In the genomic region with DNA sequence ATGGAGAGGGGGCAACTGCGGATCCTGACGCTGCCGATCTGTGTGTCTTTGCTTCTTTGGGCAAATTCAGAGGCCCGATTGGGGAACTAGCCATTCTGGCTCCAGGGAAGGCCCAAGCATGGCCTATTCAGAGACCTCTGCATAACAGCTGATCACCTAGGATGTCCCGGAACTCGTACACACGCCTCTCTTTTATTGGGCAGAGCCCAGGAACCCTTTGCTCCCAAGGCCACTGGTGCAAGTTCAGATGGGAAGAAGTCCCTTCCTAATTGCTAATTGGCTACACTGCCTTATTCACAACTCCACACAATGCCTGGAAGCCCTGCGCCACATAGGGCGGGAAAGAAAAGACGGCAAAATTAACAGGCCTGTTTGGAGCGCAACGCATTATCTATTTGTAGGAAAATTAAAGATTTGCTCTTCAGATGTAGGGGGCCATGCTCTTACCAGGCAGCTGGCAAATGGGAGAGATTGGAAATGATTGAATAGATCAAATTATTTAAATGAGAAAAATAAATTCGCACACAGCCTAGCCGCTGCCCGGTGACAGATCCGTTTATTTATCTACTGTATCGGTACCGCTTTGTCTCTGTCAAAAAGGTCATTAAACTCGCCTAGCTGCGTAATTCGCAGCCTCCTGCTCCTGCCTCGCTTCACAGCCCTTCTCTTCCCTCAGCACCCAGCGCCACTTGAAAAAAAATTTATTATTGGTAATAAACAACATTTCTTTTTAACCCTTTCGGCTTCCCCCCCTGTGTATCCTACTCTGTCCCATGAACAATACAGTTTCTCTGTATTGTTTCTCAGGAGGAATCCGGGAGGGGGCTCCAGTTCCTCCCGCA, we compare ENCODE assay signal across 10 mouse cellular contexts. TPM values are rescaled to one million over a fixed set of nuclear protein-coding genes. Genes with fewer than 3 reads are reported as not detected.
DNase-seq lines count a peak whose midpoint lies in the region; ATAC-seq lines count a peak whose summit lies in the region.
"Had no signal": no experiment of that assay in that cellular context is flagged by ENCODE, and none has a peak within 500 bp of the region (broad histone marks: within the 10 kb centered on the region; RNA-seq: fewer than 3 reads in every experiment).

No protein-coding gene starts in this region.

- no peak for DNase-seq in heart, embryonic 10.5 days (ENCODE audit: low spot score)
- no peak for DNase-seq in heart, adult 11 months
- DNase-seq in R1 (ENCODE audit: low read depth, low spot score) = peak; percentile 85
- DNase-seq in midbrain, embryonic 14.5 days = no peak
- no peak for DNase-seq in spleen, adult 12 weeks (ENCODE audit: low spot score)
- no peak for DNase-seq in retina, postnatal 1 day

- peaks cover 30% of the 10 kb centered on the region for H3K4me1 ChIP-seq in heart, embryonic 10.5 days
- H3K4me1 ChIP-seq in forebrain, embryonic 15.5 days = peaks cover 95% of the 10 kb centered on the region
- H3K4me1 ChIP-seq in midbrain, embryonic 14.5 days (ENCODE audit: control insufficient read depth, insufficient read depth, low read length) = peaks cover 62% of the 10 kb centered on the region
- H3K4me1 ChIP-seq in liver, embryonic 12.5 days = no peaks in the 10 kb centered on the region

- H3K4me2 ChIP-seq in forebrain, embryonic 15.5 days (replicated peaks) = peak overlapping the region; percentile 57
- H3K4me2 ChIP-seq in midbrain, embryonic 14.5 days (ENCODE audit: low read length) = peak overlapping the region; percentile 79
- no peak overlapping the region for H3K4me2 ChIP-seq in liver, embryonic 12.5 days

- H3K27me3 ChIP-seq in heart, embryonic 10.5 days (ENCODE audit: insufficient read depth, poor library complexity, severe bottlenecking) = peaks cover 100% of the 10 kb centered on the region
- peaks cover 86% of the 10 kb centered on the region for H3K27me3 ChIP-seq in forebrain, embryonic 15.5 days
- H3K27me3 ChIP-seq in midbrain, embryonic 14.5 days (ENCODE audit: control insufficient read depth, insufficient read depth, low read length) = peaks cover 72% of the 10 kb centered on the region
- H3K27me3 ChIP-seq in liver, embryonic 12.5 days (replicated peaks) = peaks cover 100% of the 10 kb centered on the region

- peak overlapping the region; percentile 56; the same call in 1 of the 2 replicates for H3K4me3 ChIP-seq in heart, embryonic 10.5 days
- peak overlapping the region; percentile 51 for H3K4me3 ChIP-seq in forebrain, embryonic 15.5 days
- peak overlapping the region; percentile 50 for H3K4me3 ChIP-seq in midbrain, embryonic 14.5 days (replicated peaks; ENCODE audit: low read depth, low read length)
- H3K4me3 ChIP-seq in liver, embryonic 12.5 days = no peak overlapping the region

- no peak for ATAC-seq in forebrain, embryonic 15.5 days (replicated peaks)
- ATAC-seq in midbrain, embryonic 14.5 days (ENCODE audit: low FRiP score, low TSS enrichment) = no peak
- no peak for ATAC-seq in liver, embryonic 12.5 days

- no peak overlapping the region for H3K27ac ChIP-seq in heart, embryonic 10.5 days
- peak overlapping the region; percentile 94 for H3K27ac ChIP-seq in forebrain, embryonic 15.5 days (replicated peaks)
- peak overlapping the region; percentile 86 for H3K27ac ChIP-seq in midbrain, embryonic 14.5 days (replicated peaks; ENCODE audit: low read depth, low read length)
- no peak overlapping the region for H3K27ac ChIP-seq in liver, embryonic 12.5 days
- H3K27ac ChIP-seq: liver, embryonic 14.5 days; stomach, embryonic 15.5 days had no signal

- WGBS in heart, embryonic 10.5 days = 3% methylated on average over 26 of the region's 26 CpGs
- WGBS in forebrain, embryonic 15.5 days = 3% methylated on average over 26 of the region's 26 CpGs
- 3% methylated on average over 26 of the region's 26 CpGs for WGBS in midbrain, embryonic 14.5 days
- WGBS in liver, embryonic 12.5 days (ENCODE audit: insufficient replicate concordance) = 6% methylated on average over 26 of the region's 26 CpGs

- peak overlapping the region; percentile 76 for H3K9ac ChIP-seq in forebrain, embryonic 15.5 days (replicated peaks)
- H3K9ac ChIP-seq in midbrain, embryonic 14.5 days (replicated peaks; ENCODE audit: low read length) = peak overlapping the region; percentile 73; the same call in 1 of the 2 replicates
- H3K9ac ChIP-seq in liver, embryonic 12.5 days = no peak overlapping the region
- H3K9ac ChIP-seq: liver, embryonic 14.5 days; stomach, embryonic 15.5 days had no signal

- no peaks in the 10 kb centered on the region for H3K9me3 ChIP-seq in heart, embryonic 10.5 days
- H3K9me3 ChIP-seq in forebrain, embryonic 15.5 days = no peaks in the 10 kb centered on the region
- H3K9me3 ChIP-seq in midbrain, embryonic 14.5 days (ENCODE audit: control insufficient read depth, low read length) = no peaks in the 10 kb centered on the region
- H3K9me3 ChIP-seq in liver, embryonic 12.5 days (replicated peaks) = no peaks in the 10 kb centered on the region
- H3K9me3 ChIP-seq: stomach, embryonic 15.5 days had no signal

- H3K36me3 ChIP-seq in heart, embryonic 10.5 days = no peaks in the 10 kb centered on the region
- no peaks in the 10 kb centered on the region for H3K36me3 ChIP-seq in forebrain, embryonic 15.5 days
- no peaks in the 10 kb centered on the region for H3K36me3 ChIP-seq in midbrain, embryonic 14.5 days (ENCODE audit: control insufficient read depth, insufficient read depth, low read length)
- no peaks in the 10 kb centered on the region for H3K36me3 ChIP-seq in liver, embryonic 12.5 days
- H3K36me3 ChIP-seq: stomach, embryonic 15.5 days had no signal

RNA-seq across cellular contexts. Expression of gene Grik3, which starts 1.5 kb away (rescaled TPM):
- polyA plus RNA-seq in heart, embryonic 10.5 days (2016; fragmentation: Nextera tagmentation; extraction: Ambion mirVana) = 0.12 and 0.15 TPM in 2 replicates
- polyA plus RNA-seq in forebrain, embryonic 15.5 days (2015; fragmentation: Nextera tagmentation; extraction: Ambion mirVana) = 7.9 and 8.2 TPM in 2 replicates
- polyA plus RNA-seq in midbrain, embryonic 14.5 days (2014; fragmentation: Nextera tagmentation; extraction: Ambion mirVana) = 4.5 and 4.9 TPM in 2 replicates
- polyA plus RNA-seq in liver, embryonic 12.5 days (2016; fragmentation: Nextera tagmentation; extraction: Ambion mirVana) = 0.01 TPM in 1 of 2 replicates, not detected in the other

Comparison
In these comparisons a context has a peak if more than half of its experiments do, and no peak if none do; other contexts are left out.
1. H3K27ac ChIP-seq: peak in forebrain, embryonic 15.5 days (single experiment) and midbrain, embryonic 14.5 days (single experiment); none in heart, embryonic 10.5 days (single experiment) and liver, embryonic 12.5 days (single experiment).